Comparison of ENCODE assay signal across 18 mouse cellular contexts in genomic region chr12:47263408-47263807, GRCm38 (mm10).
DNase-seq lines count a peak whose midpoint lies in the region; ATAC-seq lines count a peak whose summit lies in the region.
"Had no signal": no experiment of that assay in that cellular context is flagged by ENCODE, and none has a peak within 500 bp of the region (broad histone marks: within the 10 kb centered on the region; RNA-seq: fewer than 3 reads in every experiment).

No protein-coding gene starts in this region.

- H3K4me2 ChIP-seq in hindbrain, embryonic 13.5 days = no peak overlapping the region
- H3K4me2 ChIP-seq in hindbrain, embryonic 12.5 days (replicated peaks) = no peak overlapping the region
- no peak overlapping the region for H3K4me2 ChIP-seq in embryonic facial prominence, embryonic 11.5 days (ENCODE audit: low read depth, low read length)
- H3K4me2 ChIP-seq: embryonic facial prominence, embryonic 15.5 days; heart, embryonic 11.5 days; midbrain, embryonic 12.5 days; stomach, embryonic 15.5 days had no signal

- H3K27me3 ChIP-seq in hindbrain, embryonic 13.5 days = no peaks in the 10 kb centered on the region
- H3K27me3 ChIP-seq in hindbrain, embryonic 12.5 days = no peaks in the 10 kb centered on the region
- H3K27me3 ChIP-seq in embryonic facial prominence, embryonic 11.5 days (ENCODE audit: control insufficient read depth, insufficient read depth, low read length) = no peaks in the 10 kb centered on the region
- H3K27me3 ChIP-seq: embryonic facial prominence, embryonic 15.5 days; midbrain, embryonic 12.5 days; stomach, embryonic 15.5 days had no signal

- ATAC-seq in hindbrain, embryonic 13.5 days (ENCODE audit: low FRiP score) = no peak
- ATAC-seq in hindbrain, embryonic 12.5 days (ENCODE audit: low FRiP score) = no peak
- no peak for ATAC-seq in embryonic facial prominence, embryonic 11.5 days (replicated peaks; ENCODE audit: insufficient number of reproducible peaks, low FRiP score, low TSS enrichment, low read depth)
- ATAC-seq in granulocyte monocyte progenitor cell, adult 5-6 weeks (replicated peaks; ENCODE audit: poor library complexity, severe bottlenecking) = no peak
- ATAC-seq: liver, postnatal 0 days had no signal

- peak; percentile 2 for DNase-seq in embryo, embryonic 11 days
- peak; percentile 7 for DNase-seq in embryonic facial prominence, embryonic 11.5 days (ENCODE audit: low spot score)
- peak; percentile 65 for DNase-seq in retina, embryonic 14.5 days (ENCODE audit: low spot score)
- DNase-seq in lung, postnatal 25 days (ENCODE audit: low spot score) = no peak
- DNase-seq: cerebellum, adult 9-11 months; gastrocnemius, postnatal 14 days; liver; liver, postnatal 0 days; lung, postnatal 36 days; right cerebral cortex, postnatal 14 days had no signal

- H3K4me1 ChIP-seq in hindbrain, embryonic 13.5 days (replicated peaks) = no peaks in the 10 kb centered on the region
- H3K4me1 ChIP-seq in hindbrain, embryonic 12.5 days = no peaks in the 10 kb centered on the region
- no peaks in the 10 kb centered on the region for H3K4me1 ChIP-seq in embryonic facial prominence, embryonic 11.5 days (ENCODE audit: control insufficient read depth, insufficient read depth, low read length)
- H3K4me1 ChIP-seq: embryonic facial prominence, embryonic 15.5 days; stomach, embryonic 15.5 days had no signal

- H3K36me3 ChIP-seq in hindbrain, embryonic 13.5 days = no peaks in the 10 kb centered on the region
- H3K36me3 ChIP-seq in hindbrain, embryonic 12.5 days = no peaks in the 10 kb centered on the region
- H3K36me3 ChIP-seq in embryonic facial prominence, embryonic 11.5 days (replicated peaks; ENCODE audit: control insufficient read depth, insufficient read depth, low read depth, low read length) = no peaks in the 10 kb centered on the region
- H3K36me3 ChIP-seq: embryonic facial prominence, embryonic 15.5 days; G1E; midbrain, embryonic 12.5 days; stomach, embryonic 15.5 days had no signal

- peak overlapping the region; percentile 3; the same call in 1 of the 2 replicates for H3K27ac ChIP-seq in hindbrain, embryonic 13.5 days
- H3K27ac ChIP-seq in hindbrain, embryonic 12.5 days = no peak overlapping the region
- H3K27ac ChIP-seq in embryonic facial prominence, embryonic 11.5 days (replicated peaks; ENCODE audit: low read depth, low read length) = no peak overlapping the region
- H3K27ac ChIP-seq: embryonic facial prominence, embryonic 15.5 days; midbrain, embryonic 12.5 days; stomach, embryonic 15.5 days had no signal

- H3K9ac ChIP-seq in hindbrain, embryonic 13.5 days = no peak overlapping the region
- no peak overlapping the region for H3K9ac ChIP-seq in hindbrain, embryonic 12.5 days
- H3K9ac ChIP-seq in embryonic facial prominence, embryonic 11.5 days (replicated peaks; ENCODE audit: low read length) = no peak overlapping the region
- H3K9ac ChIP-seq: embryonic facial prominence, embryonic 15.5 days; liver, postnatal 0 days; midbrain, embryonic 12.5 days; stomach, embryonic 15.5 days had no signal

- H3K9me3 ChIP-seq in hindbrain, embryonic 13.5 days = no peaks in the 10 kb centered on the region
- no peaks in the 10 kb centered on the region for H3K9me3 ChIP-seq in hindbrain, embryonic 12.5 days (replicated peaks)
- H3K9me3 ChIP-seq in embryonic facial prominence, embryonic 11.5 days (replicated peaks; ENCODE audit: control insufficient read depth, low read length) = no peaks in the 10 kb centered on the region
- H3K9me3 ChIP-seq: embryonic facial prominence, embryonic 15.5 days; G1E; midbrain, embryonic 12.5 days; stomach, embryonic 15.5 days had no signal

- WGBS in hindbrain, embryonic 13.5 days = 50% methylated on average over 1 of the region's 1 CpGs
- WGBS in hindbrain, embryonic 12.5 days = 53% methylated on average over 1 of the region's 1 CpGs
- 49% methylated on average over 1 of the region's 1 CpGs for WGBS in embryonic facial prominence, embryonic 11.5 days

- no peak overlapping the region for H3K4me3 ChIP-seq in hindbrain, embryonic 13.5 days
- H3K4me3 ChIP-seq in hindbrain, embryonic 12.5 days = no peak overlapping the region
- no peak overlapping the region for H3K4me3 ChIP-seq in embryonic facial prominence, embryonic 11.5 days (ENCODE audit: low read depth, low read length)
- H3K4me3 ChIP-seq: embryonic facial prominence, embryonic 15.5 days; midbrain, embryonic 12.5 days; stomach, embryonic 15.5 days had no signal
